Mouse (Mus musculus) frontal cortex, postnatal 10 days (tissue): ENCODE measurements around the gene Uhrf1bp1.
A peak's percentile ranks its signal among the peaks of the same experiment; 100 is the strongest.
"Not testable (repeated sequence)": the region's sequence is repeated elsewhere in the genome, so short reads cannot be mapped to it uniquely, and the experiment has no call there.

Experiments
- DNase-seq, 2 experiments: peaks; one replicate each; pipeline ENCODE4 v3.0.0; 2022; ENCODE audit warnings: low spot score in 2 of 2, mixed read lengths in 1 of 2

The Uhrf1bp1 gene

GRCm38 (mm10) chr17:27856265-27856797, at the start of gene Uhrf1bp1:
TSS of gene Uhrf1bp1 (plus strand) at chr17:27856441.
- DNase-seq = peak; percentile 51 to 82

GRCm38 (mm10) chr17:27807542-27808078, 48.6 kb upstream of the Uhrf1bp1 start:
- no peak for DNase-seq

- no peak for DNase-seq
These were observed 45.5 kb upstream of the Uhrf1bp1 start for GRCm38 (mm10) chr17:27810569-27811331.

- no peak for DNase-seq
These were observed 44.3 kb upstream of the Uhrf1bp1 start for GRCm38 (mm10) chr17:27811980-27812379.

GRCm38 (mm10) chr17:27814606-27815005, 41.6 kb upstream of the Uhrf1bp1 start:
- DNase-seq = no peak

GRCm38 (mm10) chr17:27819011-27819410, 37.2 kb upstream of the Uhrf1bp1 start:
- DNase-seq = no peak

- no peak for DNase-seq
These were observed 36.7 kb upstream of the Uhrf1bp1 start for GRCm38 (mm10) chr17:27819521-27819970.

GRCm38 (mm10) chr17:27819971-27820567, 36.2 kb upstream of the Uhrf1bp1 start:
- peak; percentile 61 to 65 for DNase-seq

GRCm38 (mm10) chr17:27820568-27821406, 35.5 kb upstream of the Uhrf1bp1 start, which contains the start of gene D17Wsu92e:
TSS of gene D17Wsu92e (minus strand) at chr17:27820648.
- peak; percentile 95 to 98 for DNase-seq

GRCm38 (mm10) chr17:27821407-27822338, 34.6 kb upstream of the Uhrf1bp1 start:
- no peak for DNase-seq

- DNase-seq = no peak
These were observed 32.9 kb upstream of the Uhrf1bp1 start for GRCm38 (mm10) chr17:27823142-27823905.

GRCm38 (mm10) chr17:27824941-27825340, 31.3 kb upstream of the Uhrf1bp1 start:
- no peak for DNase-seq

- DNase-seq = no peak
These were observed 30.7 kb upstream of the Uhrf1bp1 start for GRCm38 (mm10) chr17:27825539-27825938.

GRCm38 (mm10) chr17:27825984-27826905, 30.0 kb upstream of the Uhrf1bp1 start:
- DNase-seq = peak; percentile 27 to 58

- DNase-seq = no peak
These were observed 29.3 kb upstream of the Uhrf1bp1 start for GRCm38 (mm10) chr17:27826908-27827383.

- no peak for DNase-seq
These were observed 28.7 kb upstream of the Uhrf1bp1 start for GRCm38 (mm10) chr17:27827511-27827910.

- DNase-seq = no peak
These were observed 25.8 kb upstream of the Uhrf1bp1 start for GRCm38 (mm10) chr17:27830411-27830810.

- not testable (repeated sequence) for DNase-seq
These were observed 18.4 kb upstream of the Uhrf1bp1 start, which contains the start of gene Snrpc for GRCm38 (mm10) chr17:27837850-27838249. TSS of gene Snrpc (plus strand) at chr17:27838150.
